Mouse (Mus musculus) T-cell, adult 66 days (primary cell): ENCODE data around the gene Cct3. TPM values are rescaled to one million over a fixed set of nuclear protein-coding genes. Genes with fewer than 3 reads are reported as not detected.

ENCODE experiments used
- total RNA-seq, 2 experiments: library from RNA; stranded (reverse); gene quantifications; 3 replicates in 1 of 2; 4 replicates in 1 of 2; pipeline ENCODE4 v1.2.4; 2023

Gene Cct3
- 100 to 1,000 TPM; 193 to 228 TPM for total RNA-seq

DNA sequence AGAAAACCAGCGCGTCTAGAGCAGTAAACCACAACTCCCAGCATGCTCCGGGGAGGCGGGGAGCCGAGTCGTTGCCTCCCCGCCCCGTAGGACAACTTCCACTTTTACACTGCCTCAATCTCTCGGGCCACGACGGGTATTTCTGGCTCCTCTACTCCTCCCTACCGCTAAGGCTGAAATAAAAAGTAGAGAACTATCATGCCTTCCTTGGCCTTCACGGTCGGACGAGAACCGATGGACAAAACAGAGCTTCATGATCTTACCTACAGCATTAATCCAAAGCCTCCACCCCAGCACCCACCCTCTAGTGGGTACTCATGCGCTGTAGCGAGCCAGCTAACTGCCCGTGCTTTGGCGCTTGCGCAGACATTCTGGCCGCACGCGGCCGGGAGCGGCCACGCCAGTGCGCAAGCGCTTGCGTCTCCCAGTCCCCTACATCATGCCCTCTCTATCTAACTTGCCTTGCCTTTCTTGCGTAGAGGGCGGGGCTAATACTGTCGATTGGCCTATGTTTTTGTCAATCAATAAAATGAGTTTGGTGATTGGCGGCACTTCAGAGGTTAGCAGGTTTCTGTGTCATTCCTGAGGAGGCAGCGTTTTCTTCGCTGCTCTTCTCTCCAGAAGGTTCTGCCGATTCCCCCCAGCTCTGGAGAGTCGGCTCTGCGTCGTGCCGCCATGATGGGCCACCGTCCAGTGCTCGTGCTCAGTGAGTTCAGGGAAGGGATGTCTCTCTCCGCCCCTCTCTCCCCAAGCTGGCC is at the start of gene Cct3, which contains the start of gene Tsacc:
Gene Cct3, plus strand, starts transcription at position 556 of the 758 bp plus-strand sequence.
Gene Tsacc, minus strand, starts transcription at position 439 of the 758 bp plus-strand sequence.

DNA sequence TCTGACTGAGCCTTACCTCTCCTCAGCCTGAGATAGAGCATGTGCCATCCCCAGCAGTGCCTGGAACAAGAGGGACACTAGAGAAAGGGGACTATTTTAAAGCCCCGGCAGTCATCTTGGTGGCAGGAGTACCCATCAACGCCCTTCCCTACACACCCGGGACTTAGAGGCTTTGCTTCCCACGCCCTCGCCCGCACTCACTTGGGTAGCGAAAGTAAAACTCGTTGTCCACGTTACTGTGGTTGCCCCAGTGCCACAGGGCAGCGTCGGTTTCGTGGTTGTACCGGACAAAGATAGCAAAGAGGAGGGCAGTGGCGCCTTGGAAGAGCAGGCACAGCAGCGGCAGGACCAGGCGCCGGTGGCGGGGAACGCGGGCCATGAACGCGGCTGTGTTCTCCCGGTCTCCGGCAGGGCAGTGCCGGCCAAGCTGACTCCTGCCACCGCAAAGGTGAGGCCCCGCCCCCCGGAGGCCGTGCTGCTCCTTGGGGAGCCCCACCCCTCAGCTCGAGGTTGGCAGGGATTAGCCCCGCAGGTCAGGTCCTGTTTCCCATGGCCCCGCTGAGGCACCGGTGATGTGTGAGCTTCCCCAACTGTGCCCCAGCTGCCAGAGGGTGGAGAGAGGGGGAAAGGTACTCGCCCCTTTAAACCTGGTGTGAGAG is 42.5 kb upstream of the Cct3 start, which contains the start of gene Rhbg:
Gene Rhbg, minus strand, starts transcription at position 442 of the 659 bp plus-strand sequence.

DNA sequence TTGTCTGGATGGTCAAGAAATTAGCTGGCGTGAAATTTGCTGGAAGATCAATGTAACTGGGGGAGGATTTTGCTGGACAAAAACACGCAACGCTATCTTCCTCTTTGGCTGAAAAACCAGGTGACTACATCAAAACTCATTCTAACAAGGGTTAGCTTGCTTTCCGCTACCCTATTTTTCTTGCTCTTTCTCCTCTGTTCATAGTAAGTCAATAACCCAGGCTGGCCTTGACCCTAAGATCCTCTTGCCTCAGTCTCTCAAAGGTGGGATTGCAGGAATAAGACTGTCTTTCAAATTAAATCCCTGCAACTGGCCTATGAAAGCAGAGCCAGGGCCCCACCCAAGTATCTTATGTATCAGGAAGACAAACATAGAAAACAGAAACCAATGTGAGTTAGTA is 9.8 kb upstream of the Cct3 start, which contains the start of gene Gm38392:
Gene Gm38392, minus strand, starts transcription at position 101 of the 400 bp plus-strand sequence.

DNA sequence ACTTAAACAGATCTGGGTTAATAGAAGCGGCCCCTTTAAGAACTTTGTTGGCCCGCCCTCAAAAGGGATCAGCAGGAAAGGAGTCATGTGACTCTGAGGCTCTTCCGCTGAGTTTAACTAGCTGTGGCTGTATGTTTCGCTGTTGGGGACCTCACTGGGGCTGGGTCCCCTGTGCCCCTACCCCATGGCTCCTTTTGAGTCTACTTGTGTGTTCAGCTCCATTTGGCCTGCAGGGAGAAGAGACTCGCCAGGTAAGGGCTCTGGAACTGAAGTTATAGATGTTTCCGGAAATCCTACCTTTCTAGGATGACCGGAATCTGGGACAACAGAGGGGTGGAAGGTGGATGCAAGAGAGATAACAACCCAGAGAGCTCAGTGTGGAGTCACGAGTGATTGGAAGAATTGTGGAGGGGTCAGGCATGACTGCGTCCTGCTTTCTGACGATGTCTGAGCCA is 28.1 kb downstream of the Cct3 start, which contains the start of gene Glmp:
Gene Glmp, plus strand, starts transcription at position 73 of the 455 bp plus-strand sequence.

DNA sequence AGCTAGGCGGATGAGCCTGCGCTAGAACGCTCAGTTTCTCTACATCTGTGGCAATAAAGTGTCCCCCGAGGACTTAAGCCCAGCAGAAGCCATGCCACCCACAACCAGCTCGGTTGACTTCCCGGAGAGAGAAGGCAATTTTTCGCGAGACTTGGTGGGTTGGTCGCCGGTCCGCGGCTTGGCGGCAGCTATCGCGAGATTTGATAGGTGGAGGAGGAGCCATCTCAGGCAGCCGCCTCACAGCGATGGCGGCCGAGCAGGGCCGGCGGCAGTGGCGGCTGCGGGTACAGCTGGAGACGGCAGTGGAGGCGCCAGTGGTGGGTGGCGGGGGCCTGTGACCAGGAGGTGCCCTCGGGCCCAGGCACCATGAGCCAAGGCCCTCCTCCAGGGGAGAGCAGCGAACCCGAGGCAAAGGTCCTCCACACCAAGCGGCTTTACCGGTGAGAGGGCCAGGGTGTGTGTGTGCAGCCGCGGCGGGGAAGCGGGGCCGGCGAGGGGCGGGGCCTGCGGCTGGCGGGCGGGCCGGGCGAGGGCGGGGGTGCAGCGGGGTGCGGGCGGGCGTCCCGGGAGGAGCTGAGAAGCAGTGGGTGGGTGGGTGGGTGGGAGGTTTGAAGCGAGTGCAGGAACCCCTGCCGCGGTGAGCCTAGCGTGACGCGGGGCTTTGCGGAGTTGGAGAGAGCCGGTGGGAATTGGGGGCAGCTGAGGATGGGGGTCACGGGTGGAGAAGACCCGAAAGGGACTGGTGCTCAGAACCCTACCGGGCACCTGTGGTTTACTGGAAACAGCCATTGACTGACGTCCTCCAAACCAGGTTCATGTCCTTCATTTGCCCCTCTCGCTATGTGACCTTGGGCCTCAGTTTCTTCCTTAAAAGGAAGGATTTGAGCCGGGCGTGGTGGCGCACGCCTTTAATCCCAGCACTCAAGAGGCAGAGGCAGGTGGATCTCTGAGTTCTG is 39.4 kb downstream of the Cct3 start, which contains the start of the genes Tmem79 and Smg5:
Gene Tmem79, minus strand, starts transcription at position 91 of the 956 bp plus-strand sequence.
Gene Smg5, plus strand, starts transcription at position 203 of the 956 bp plus-strand sequence.

DNA sequence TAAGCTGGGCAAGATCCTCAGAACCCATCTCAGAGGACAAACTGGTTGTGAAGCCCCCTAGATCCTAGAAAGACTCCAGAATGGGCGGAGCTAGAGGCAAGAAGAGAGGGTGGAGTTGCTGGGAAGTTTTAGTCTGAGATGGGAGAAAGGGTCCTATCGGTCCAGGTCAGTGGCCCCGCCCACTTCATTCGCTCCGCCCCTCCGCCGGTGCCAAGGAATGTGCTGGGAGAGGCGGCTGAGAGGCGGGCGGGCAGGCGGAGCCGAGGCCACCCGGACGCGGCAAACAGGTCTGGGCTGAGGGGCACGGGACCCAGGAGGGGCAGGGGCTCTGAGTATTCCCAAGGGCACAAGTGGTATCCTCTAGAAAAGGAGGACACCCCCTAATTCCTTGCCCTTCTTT is 67.4 kb downstream of the Cct3 start, which contains the start of gene Paqr6:
Gene Paqr6, plus strand, starts transcription at position 248 of the 400 bp plus-strand sequence.

Other genes with a start within 250 kb of the Cct3 start
- gene Naxe, start 238.6 kb upstream of the Cct3 start, total RNA-seq: 10 to 100 TPM; 24.1 to 31.7 TPM
- gene Ttc24, start 218.8 kb upstream of the Cct3 start, total RNA-seq: not detected
- 1 to 10 TPM in 1 of 2 experiments, under 1 TPM in 1; 0.77 to 2.1 TPM for gene Iqgap3, start 215.1 kb upstream of the Cct3 start, total RNA-seq
- 100 to 1,000 TPM; 241 to 255 TPM for gene Mef2d, start 154.7 kb upstream of the Cct3 start, total RNA-seq
- not detected for gene Rhbg, start 42.4 kb upstream of the Cct3 start, total RNA-seq
- gene Gm38392, start 9.9 kb upstream of the Cct3 start, total RNA-seq: not detected
- 1 to 10 TPM; 5.4 to 7.0 TPM for gene Tsacc, start 117 bp upstream of the Cct3 start, total RNA-seq
- gene Glmp, start 27.9 kb downstream of the Cct3 start, total RNA-seq: 100 to 1,000 TPM; 118 to 124 TPM
- gene Tmem79, start 39.0 kb downstream of the Cct3 start, total RNA-seq: 1 to 10 TPM in 1 of 2 experiments, not detected in 1; 1.4 TPM
- gene Smg5, start 39.1 kb downstream of the Cct3 start, total RNA-seq: 100 to 1,000 TPM; 129 to 142 TPM
- gene Paqr6, start 67.5 kb downstream of the Cct3 start, total RNA-seq: 1 to 10 TPM; 4.3 to 5.6 TPM
- not detected for gene Bglap3, start 75.6 kb downstream of the Cct3 start, total RNA-seq
- gene Bglap2, start 81.6 kb downstream of the Cct3 start, total RNA-seq: not detected
- not detected for gene Bglap, start 87.3 kb downstream of the Cct3 start, total RNA-seq
- 10 to 100 TPM; 35.0 to 39.0 TPM for gene Pmf1, start 113.2 kb downstream of the Cct3 start, total RNA-seq
- 10 to 100 TPM; 15.6 to 16.2 TPM for gene Slc25a44, start 128.0 kb downstream of the Cct3 start, total RNA-seq
- 100 to 1,000 TPM; 119 to 140 TPM for gene Sema4a, start 164.1 kb downstream of the Cct3 start, total RNA-seq
- 1 to 10 TPM; 3.8 to 6.3 TPM for gene Lmna, start 212.8 kb downstream of the Cct3 start, total RNA-seq
- gene Mex3a, start 235.3 kb downstream of the Cct3 start, total RNA-seq: 1 to 10 TPM; 3.1 to 3.2 TPM